Mouse (Mus musculus) adipose tissue, adult 10 weeks (tissue): ENCODE results near the gene Acbd5. TPM values are rescaled to one million over a fixed set of nuclear protein-coding genes. Genes with fewer than 3 reads are reported as not detected.

Experiments
- polyA plus RNA-seq: library from polyadenylated mRNA; stranded (reverse); fragments of 350-450 nt; fragmentation: Illumina TruSeq; extraction: RNeasy Lipid Tissue Mini Kit (QIAGEN cat#74804); gene quantifications from one replicate; pipeline ENCODE4 v1.2.3, GENCODE M21; 2014; ENCODE audit warnings: low read depth, low replicate concordance

Gene Acbd5
- polyA plus RNA-seq, result 39.4 TPM

GRCm38 (mm10) chr2:23067552-23068369 is at the start of gene Acbd5:
Gene Acbd5 (plus strand): TSS chr2:23068167.

GRCm38 (mm10) chr2:23040001-23040646 is 27.8 kb upstream of the Acbd5 start, which contains the start of gene Abi1:
Gene Abi1 (minus strand): TSS chr2:23040241.

GRCm38 (mm10) chr2:23155777-23156607 is 88.0 kb downstream of the Acbd5 start, which contains the start of the genes Mastl and Yme1l1:
Gene Mastl (minus strand): TSS chr2:23156024.
Gene Yme1l1 (plus strand): TSS chr2:23156369.

Other genes with a start within 250 kb of the Acbd5 start
- 5.3 TPM for gene Pdss1, start 172.6 kb upstream of the Acbd5 start, polyA plus RNA-seq
- gene Abi1, start 27.9 kb upstream of the Acbd5 start, polyA plus RNA-seq, result 54.9 TPM
- 0.72 TPM for gene Mastl, start 87.9 kb downstream of the Acbd5 start, polyA plus RNA-seq
- gene Yme1l1, start 88.2 kb downstream of the Acbd5 start, polyA plus RNA-seq, result 44.4 TPM
- 0.66 TPM for gene 4931423N10Rik, start 139.3 kb downstream of the Acbd5 start, polyA plus RNA-seq